Comparison of ENCODE assay signal across 35 mouse cellular contexts in the genomic region with DNA sequence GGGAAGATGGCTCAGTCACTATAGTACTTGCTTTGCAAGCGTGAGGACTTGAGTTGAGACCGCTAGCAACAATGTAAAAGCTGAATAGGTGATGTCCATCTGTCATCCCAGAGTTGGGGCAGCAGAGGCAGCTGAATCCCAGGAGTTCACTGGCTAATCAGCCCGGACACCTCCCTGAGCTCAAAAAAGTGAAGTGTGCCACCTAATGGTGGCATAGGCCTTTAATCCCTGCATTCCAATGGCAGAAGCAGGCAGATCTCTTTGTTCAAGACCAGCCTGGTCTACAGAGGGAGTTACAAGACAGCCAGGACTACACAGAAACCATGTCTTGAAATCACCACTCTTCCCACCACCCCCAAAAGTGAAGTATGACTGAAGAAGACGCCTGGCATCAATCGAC. TPM values are rescaled to one million over a fixed set of nuclear protein-coding genes. Genes with fewer than 3 reads are reported as not detected.
DNase-seq lines count a peak whose midpoint lies in the region; ATAC-seq and TF ChIP-seq lines count a peak whose summit lies in the region.
"Had no signal": no experiment of that assay in that cellular context is flagged by ENCODE, and none has a peak within 500 bp of the region (broad histone marks: within the 10 kb centered on the region; RNA-seq: fewer than 3 reads in every experiment).

No protein-coding gene starts in this region.

- TF ChIP-seq RAD21 in CH12.LX (IDR thresholded peaks at IDR 0.05; ENCODE audit: low read depth, low read length): peak; percentile 13

- ATAC-seq in liver, embryonic 12.5 days: no peak
- ATAC-seq in midbrain, postnatal 0 days (ENCODE audit: low FRiP score): no peak
- ATAC-seq: forebrain, embryonic 15.5 days had no signal

- H3K9me3 ChIP-seq in liver, embryonic 12.5 days (replicated peaks): no peaks in the 10 kb centered on the region
- peaks cover 2% of the 10 kb centered on the region for H3K9me3 ChIP-seq in CH12.LX (replicated peaks; ENCODE audit: low read length)
- H3K9me3 ChIP-seq in midbrain, postnatal 0 days (ENCODE audit: low read length): no peaks in the 10 kb centered on the region
- H3K9me3 ChIP-seq: embryonic facial prominence, embryonic 13.5 days; forebrain, embryonic 10.5 days; forebrain, embryonic 15.5 days; heart, embryonic 12.5 days; liver, embryonic 13.5 days; midbrain, embryonic 12.5 days had no signal

- intact Hi-C loops in left cerebral cortex, postnatal 14 days (cut with DNase I): no loop called here

- no peak for TF ChIP-seq EP300 in CH12.LX (IDR thresholded peaks at IDR 0.05; ENCODE audit: low read length)

- no peak for TF ChIP-seq POLR2A in liver, adult 2 months (IDR thresholded peaks at IDR 0.05; ENCODE audit: extremely low read depth, insufficient read depth, low read length)
- TF ChIP-seq POLR2A in CH12.LX (IDR thresholded peaks at IDR 0.05; ENCODE audit: low read depth, low read length): no peak

- H3K4me3 ChIP-seq in liver, adult 2 months (ENCODE audit: insufficient read depth, low read depth, low read length): no peak overlapping the region
- H3K4me3 ChIP-seq in liver, embryonic 12.5 days: no peak overlapping the region
- H3K4me3 ChIP-seq in CH12.LX (replicated peaks in 1 of 3; ENCODE audit: low read depth in 2 of 3, low read length in 2 of 3, poor library complexity in 1 of 3): no peak overlapping the region
- H3K4me3 ChIP-seq in midbrain, postnatal 0 days (ENCODE audit: low read depth, low read length): no peak overlapping the region
- H3K4me3 ChIP-seq: embryonic facial prominence, embryonic 13.5 days; forebrain, embryonic 10.5 days; forebrain, embryonic 15.5 days; heart, embryonic 12.5 days; liver, embryonic 13.5 days; midbrain, embryonic 12.5 days had no signal

- no peak overlapping the region for H3K4me2 ChIP-seq in liver, embryonic 12.5 days
- no peak overlapping the region for H3K4me2 ChIP-seq in CH12.LX (ENCODE audit: insufficient read depth, low read depth, poor library complexity, severe bottlenecking)
- H3K4me2 ChIP-seq in midbrain, postnatal 0 days (ENCODE audit: low read depth, low read length, poor library complexity, severe bottlenecking): no peak overlapping the region
- H3K4me2 ChIP-seq: embryonic facial prominence, embryonic 13.5 days; forebrain, embryonic 15.5 days; heart, embryonic 12.5 days; hindbrain, embryonic 14.5 days; liver, embryonic 13.5 days; lung, embryonic 14.5 days; midbrain, embryonic 12.5 days had no signal

- no peaks in the 10 kb centered on the region for H3K36me3 ChIP-seq in liver, adult 2 months (ENCODE audit: control insufficient read depth, insufficient read depth, low read length)
- H3K36me3 ChIP-seq in liver, embryonic 12.5 days: no peaks in the 10 kb centered on the region
- no peaks in the 10 kb centered on the region for H3K36me3 ChIP-seq in CH12.LX (replicated peaks in 1 of 2; ENCODE audit: control insufficient read depth in 1 of 2, insufficient read depth in 1 of 2, low read length in 1 of 2)
- H3K36me3 ChIP-seq in splenic B cell, adult 2 months (ENCODE audit: control insufficient read depth, insufficient read depth, low read length, poor library complexity, severe bottlenecking): no peaks in the 10 kb centered on the region
- H3K36me3 ChIP-seq in midbrain, postnatal 0 days (ENCODE audit: insufficient read depth, low read length): no peaks in the 10 kb centered on the region
- H3K36me3 ChIP-seq: embryonic facial prominence, embryonic 13.5 days; forebrain, embryonic 10.5 days; forebrain, embryonic 15.5 days; heart, embryonic 12.5 days; liver, embryonic 13.5 days; midbrain, embryonic 12.5 days had no signal

- no peak overlapping the region for H3K27ac ChIP-seq in liver, adult 2 months (replicated peaks; ENCODE audit: insufficient read depth, low read depth, low read length)
- H3K27ac ChIP-seq in liver, embryonic 12.5 days: no peak overlapping the region
- no peak overlapping the region for H3K27ac ChIP-seq in CH12.LX (ENCODE audit: insufficient read depth, low read depth)
- H3K27ac ChIP-seq in midbrain, postnatal 0 days (ENCODE audit: low read depth, low read length): no peak overlapping the region
- H3K27ac ChIP-seq: embryonic facial prominence, embryonic 13.5 days; forebrain, embryonic 10.5 days; forebrain, embryonic 15.5 days; hindbrain, embryonic 14.5 days; liver, embryonic 13.5 days; midbrain, embryonic 12.5 days had no signal

- dilution Hi-C loops in CH12.LX (cut with MboI; ENCODE audit: extremely low pct_ligation_motif_present, extremely low pct_unique_long_range_greater_than_20kb, low sequenced_read_pairs): no loop called here

- peak; percentile 7 for DNase-seq in liver, adult 2 months (ENCODE audit: extremely low read depth, low read depth, low spot score)
- DNase-seq in CH12.LX (ENCODE audit: extremely low read depth) (no peak), ES-CJ7 (ENCODE audit: low read depth, low spot score) (peak; percentile 63)
- DNase-seq in splenic B cell, adult 2 months (ENCODE audit: low read depth, low spot score): peak; percentile 19
- no peak for DNase-seq in midbrain, postnatal 0 days (ENCODE audit: low spot score)
- no peak for DNase-seq in left cerebral cortex, postnatal 14 days (ENCODE audit: low spot score in 2 of 2)
- DNase-seq: adrenal gland, postnatal 10 days; cerebellum, adult 11-12 months; cerebellum, adult 9-11 months; embryo, embryonic 11 days; gastrocnemius, postnatal 25 days; heart, adult 11 months; kidney, adult 18-20 months; kidney, postnatal 4 days; layer of hippocampus, adult 9-11 months; liver, embryonic 13.5 days; lung, embryonic 14.5 days; lung, postnatal 36 days; retina, postnatal 1 day; right cerebral cortex, postnatal 25 days; thymus, adult 18-20 months; thymus, postnatal 25 days had no signal

- H3K79me2 ChIP-seq in liver, adult 2 months (ENCODE audit: control insufficient read depth, insufficient read depth, low read length): no peaks in the 10 kb centered on the region
- H3K79me2 ChIP-seq in CH12.LX (replicated peaks; ENCODE audit: control insufficient read depth, extremely low read depth, insufficient read depth, poor library complexity, severe bottlenecking): no peaks in the 10 kb centered on the region

- H3K4me1 ChIP-seq in liver, adult 2 months (ENCODE audit: control insufficient read depth, insufficient read depth, low read length): no peaks in the 10 kb centered on the region
- peaks cover 13% of the 10 kb centered on the region for H3K4me1 ChIP-seq in liver, embryonic 12.5 days
- H3K4me1 ChIP-seq in CH12.LX (ENCODE audit: control insufficient read depth in 1 of 2, insufficient read depth in 2 of 2): peaks cover 2 to 20% of the 10 kb centered on the region in 2 experiments; a peak in 2 of 4 replicates
- no peaks in the 10 kb centered on the region for H3K4me1 ChIP-seq in midbrain, postnatal 0 days (ENCODE audit: insufficient read depth, low read length)
- H3K4me1 ChIP-seq: embryonic facial prominence, embryonic 13.5 days; forebrain, embryonic 15.5 days had no signal

- WGBS in liver, adult 2 months: 90% methylated on average over 5 of the region's 5 CpGs
- WGBS in liver, embryonic 12.5 days (ENCODE audit: insufficient replicate concordance): 84% methylated on average over 5 of the region's 5 CpGs
- WGBS in midbrain, postnatal 0 days: 91% methylated on average over 5 of the region's 5 CpGs

- no peaks in the 10 kb centered on the region for H3K27me3 ChIP-seq in liver, adult 2 months (ENCODE audit: control insufficient read depth, insufficient read depth, low read length)
- no peaks in the 10 kb centered on the region; the same call in 1 of the 2 replicates for H3K27me3 ChIP-seq in liver, embryonic 12.5 days (replicated peaks)
- H3K27me3 ChIP-seq in CH12.LX (replicated peaks): peaks cover 77% of the 10 kb centered on the region
- H3K27me3 ChIP-seq in splenic B cell, adult 2 months (ENCODE audit: control insufficient read depth, insufficient read depth, low read length, poor library complexity, severe bottlenecking): no peaks in the 10 kb centered on the region; the same call in none of the 2 replicates
- no peaks in the 10 kb centered on the region for H3K27me3 ChIP-seq in midbrain, postnatal 0 days (ENCODE audit: insufficient read depth, low read length)
- H3K27me3 ChIP-seq: embryonic facial prominence, embryonic 13.5 days; forebrain, embryonic 15.5 days; liver, embryonic 13.5 days; midbrain, embryonic 12.5 days had no signal

- H3K9ac ChIP-seq in liver, adult 2 months (ENCODE audit: low read depth, low read length): no peak overlapping the region
- no peak overlapping the region for H3K9ac ChIP-seq in liver, embryonic 12.5 days
- H3K9ac ChIP-seq in CH12.LX (ENCODE audit: insufficient read depth, low read depth): no peak overlapping the region
- no peak overlapping the region for H3K9ac ChIP-seq in midbrain, postnatal 0 days (replicated peaks; ENCODE audit: low read length, poor library complexity, severe bottlenecking)
- H3K9ac ChIP-seq: embryonic facial prominence, embryonic 13.5 days; forebrain, embryonic 15.5 days; heart, embryonic 12.5 days; hindbrain, embryonic 14.5 days; liver, embryonic 13.5 days; lung, embryonic 14.5 days; midbrain, embryonic 12.5 days had no signal

- TF ChIP-seq CTCF in liver, adult 2 months (IDR thresholded peaks at IDR 0.05; ENCODE audit: low read depth, low read length): 0 out of 2 replicates have a peak, but pooled peaks have one; percentile 4
- peak in 1 of 2 experiments; percentile 52; a peak in 2 of 4 replicates for TF ChIP-seq CTCF in CH12.LX (conservative IDR thresholded peaks at IDR 0.05 in 1 of 2, IDR thresholded peaks at IDR 0.05 in 1 of 2; ENCODE audit: low read depth in 2 of 2, low read length in 2 of 2)
- TF ChIP-seq CTCF in midbrain, postnatal 0 days (IDR thresholded peaks at IDR 0.05): no peak

- in situ Hi-C loops in CH12.LX (cut with MboI; ENCODE audit: low pct_ligation_motif_present, low pct_unique_long_range_greater_than_20kb, low sequenced_read_pairs): no loop called here

RNA-seq across cellular contexts. Expression of a gene that starts 10.6 kb away (rescaled TPM):
- 0.18 and 0.34 TPM in 2 replicates for total RNA-seq in liver, adult 2 months (2014; rRNA removed)
- 0.07 and 0.12 TPM in 2 replicates for polyA plus RNA-seq in liver, adult 2 months (2012; rRNA removed)
- polyA plus RNA-seq in liver, embryonic 12.5 days (2016; fragmentation: Nextera tagmentation; extraction: Ambion mirVana): 1.4 and 1.5 TPM in 2 replicates
- total RNA-seq in CH12.LX (2012; rRNA removed) (not detected in 2 replicates), CH12.LX (2014; rRNA removed) (not detected in 2 replicates)
- not detected in 2 replicates for polyA plus RNA-seq in CH12.LX (2012; ENCODE audit: insufficient read length, low read depth)
- total RNA-seq in midbrain, postnatal 0 days (2014; rRNA removed): 0.55 and 0.71 TPM in 2 replicates
- polyA plus RNA-seq in midbrain, postnatal 0 days (2015; fragmentation: Nextera tagmentation; extraction: Ambion mirVana): 0.56 and 0.74 TPM in 2 replicates
- total RNA-seq in left cerebral cortex, postnatal 14 days (2021): under 1 TPM; 0.53 to 0.77 TPM

RNA-seq across cellular contexts. Expression of a gene that starts 15.5 kb away (rescaled TPM):
- 18.7 and 18.9 TPM in 2 replicates for total RNA-seq in liver, adult 2 months (2014; rRNA removed)
- 16.9 and 17.3 TPM in 2 replicates for polyA plus RNA-seq in liver, adult 2 months (2012; rRNA removed)
- 29.3 and 33.3 TPM in 2 replicates for polyA plus RNA-seq in liver, embryonic 12.5 days (2016; fragmentation: Nextera tagmentation; extraction: Ambion mirVana)
- total RNA-seq in CH12.LX (2012; rRNA removed) (21.5 and 22.9 TPM in 2 replicates), CH12.LX (2014; rRNA removed) (21.5 and 22.5 TPM in 2 replicates)
- polyA plus RNA-seq in CH12.LX (2012; ENCODE audit: insufficient read length, low read depth): 13.8 and 14.2 TPM in 2 replicates
- total RNA-seq in midbrain, postnatal 0 days (2014; rRNA removed): 27.1 and 27.5 TPM in 2 replicates
- 18.5 and 18.7 TPM in 2 replicates for polyA plus RNA-seq in midbrain, postnatal 0 days (2015; fragmentation: Nextera tagmentation; extraction: Ambion mirVana)
- total RNA-seq in left cerebral cortex, postnatal 14 days (2021): 10 to 100 TPM; 24.1 to 26.6 TPM

RNA-seq across cellular contexts. Expression of a gene that starts 16.1 kb away (rescaled TPM):
- 0.18 and 0.20 TPM in 2 replicates for total RNA-seq in liver, adult 2 months (2014; rRNA removed)
- polyA plus RNA-seq in liver, adult 2 months (2012; rRNA removed): 0.20 and 0.60 TPM in 2 replicates
- 1.0 and 1.1 TPM in 2 replicates for polyA plus RNA-seq in liver, embryonic 12.5 days (2016; fragmentation: Nextera tagmentation; extraction: Ambion mirVana)
- 0.46 and 0.55 TPM in 2 replicates for total RNA-seq in CH12.LX (2012; rRNA removed)
- total RNA-seq in CH12.LX (2014; rRNA removed): not detected in 2 replicates
- not detected in 2 replicates for polyA plus RNA-seq in CH12.LX (2012; ENCODE audit: insufficient read length, low read depth)
- 0.47 and 5.4 TPM in 2 replicates for total RNA-seq in midbrain, postnatal 0 days (2014; rRNA removed)
- 3.7 and 4.1 TPM in 2 replicates for polyA plus RNA-seq in midbrain, postnatal 0 days (2015; fragmentation: Nextera tagmentation; extraction: Ambion mirVana)
- total RNA-seq in left cerebral cortex, postnatal 14 days (2021): 1 to 10 TPM in 1 of 2 experiments, under 1 TPM in 1; 0.74 to 1.3 TPM
- total RNA-seq: gastrocnemius, adult 18-20 months; gastrocnemius, postnatal 25 days; megakaryocyte, adult 5-6 weeks had no signal
- polyA plus RNA-seq: C2C12 had no signal

RNA-seq across cellular contexts. Expression of a gene that starts 36.9 kb away (rescaled TPM):
- 0.09 TPM in 1 of 2 replicates, not detected in the other for total RNA-seq in liver, adult 2 months (2014; rRNA removed)
- polyA plus RNA-seq in liver, adult 2 months (2012; rRNA removed): not detected in 2 replicates
- not detected in 2 replicates for polyA plus RNA-seq in liver, embryonic 12.5 days (2016; fragmentation: Nextera tagmentation; extraction: Ambion mirVana)
- total RNA-seq in CH12.LX (2012; rRNA removed) (not detected in 2 replicates), CH12.LX (2014; rRNA removed) (not detected in 2 replicates)
- not detected in 2 replicates for polyA plus RNA-seq in CH12.LX (2012; ENCODE audit: insufficient read length, low read depth)
- 0.28 TPM in 1 of 2 replicates, not detected in the other for total RNA-seq in midbrain, postnatal 0 days (2014; rRNA removed)
- 0.31 and 0.43 TPM in 2 replicates for polyA plus RNA-seq in midbrain, postnatal 0 days (2015; fragmentation: Nextera tagmentation; extraction: Ambion mirVana)
- not detected for total RNA-seq in left cerebral cortex, postnatal 14 days (2021)
- total RNA-seq: adrenal gland, postnatal 10 days; gastrocnemius, adult 18-20 months; gastrocnemius, postnatal 25 days; left cerebral cortex, postnatal 10 days; megakaryocyte, adult 5-6 weeks had no signal
- polyA plus RNA-seq: C2C12; heart, postnatal 0 days; liver, embryonic 13.5 days had no signal

RNA-seq across cellular contexts. Expression of a gene that starts 53.9 kb away (rescaled TPM):
- total RNA-seq in liver, adult 2 months (2014; rRNA removed): not detected in 2 replicates
- polyA plus RNA-seq in liver, adult 2 months (2012; rRNA removed): not detected in 2 replicates
- polyA plus RNA-seq in liver, embryonic 12.5 days (2016; fragmentation: Nextera tagmentation; extraction: Ambion mirVana): 0.13 TPM in 1 of 2 replicates, not detected in the other
- total RNA-seq in CH12.LX (2012; rRNA removed): not detected in 2 replicates
- not detected in 2 replicates for total RNA-seq in CH12.LX (2014; rRNA removed)
- not detected in 2 replicates for polyA plus RNA-seq in CH12.LX (2012; ENCODE audit: insufficient read length, low read depth)
- 6.0 and 6.1 TPM in 2 replicates for total RNA-seq in midbrain, postnatal 0 days (2014; rRNA removed)
- polyA plus RNA-seq in midbrain, postnatal 0 days (2015; fragmentation: Nextera tagmentation; extraction: Ambion mirVana): 5.0 and 5.3 TPM in 2 replicates
- not detected for total RNA-seq in left cerebral cortex, postnatal 14 days (2021)
- total RNA-seq: gastrocnemius, adult 18-20 months; hematopoietic stem cell, adult 5-6 weeks; megakaryocyte, adult 5-6 weeks had no signal

Comparison
In these comparisons a context has a peak if more than half of its experiments do, and no peak if none do; other contexts are left out.
1. DNase-seq: peak in liver, adult 2 months (single experiment), ES-CJ7 (single experiment) and splenic B cell, adult 2 months (single experiment); none in CH12.LX (single experiment), midbrain, postnatal 0 days (single experiment) and left cerebral cortex, postnatal 14 days (0 of 2).